Mouse (Mus musculus): Measurements from ENCODE around the gene Olfr517.

Olfr517 gene

DNA sequence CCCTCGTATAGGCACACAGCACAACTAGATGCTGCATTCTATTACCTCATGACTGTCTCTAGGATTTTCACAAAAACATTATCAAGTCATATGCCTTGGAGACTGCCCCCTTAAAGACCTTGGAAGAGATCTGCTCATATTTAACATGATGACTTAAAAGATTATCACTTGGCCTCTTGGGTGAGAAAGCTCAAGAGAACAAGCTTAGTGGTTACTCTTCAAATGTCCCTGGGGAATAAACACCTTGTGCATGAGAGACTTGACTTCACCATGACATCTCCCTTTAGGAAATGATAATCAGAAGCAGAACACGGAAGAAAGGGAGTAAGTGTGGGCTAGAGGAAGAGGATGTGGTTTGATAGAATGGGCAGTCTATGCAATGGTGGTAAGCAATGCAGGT lies at the start of gene Olfr517:
Gene Olfr517 (minus strand): TSS at position 101 of the 400 bp plus-strand sequence.
- no peak for DNase-seq (ENCODE audit: extremely low spot score, low spot score)

DNA sequence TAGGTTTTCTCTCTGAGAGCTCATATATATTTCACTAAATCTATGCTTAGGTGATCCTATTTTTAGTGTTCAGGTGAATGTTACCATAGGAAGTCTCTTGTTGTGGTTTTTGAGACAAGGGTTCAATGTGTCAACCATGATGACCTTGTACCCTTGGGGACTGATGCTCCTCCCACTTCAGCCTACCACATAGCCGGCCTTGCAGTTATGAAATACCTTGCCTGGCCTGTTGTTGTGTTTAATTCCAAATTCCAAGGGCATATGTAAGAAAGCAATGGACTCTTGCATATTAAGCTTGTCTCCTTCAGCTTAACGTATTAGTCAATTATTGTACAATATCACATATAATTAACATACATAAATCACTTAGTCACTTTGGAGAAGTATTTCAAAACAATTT lies 31.8 kb upstream of the Olfr517 start:
- no peak for DNase-seq (ENCODE audit: extremely low spot score, low spot score)

DNA sequence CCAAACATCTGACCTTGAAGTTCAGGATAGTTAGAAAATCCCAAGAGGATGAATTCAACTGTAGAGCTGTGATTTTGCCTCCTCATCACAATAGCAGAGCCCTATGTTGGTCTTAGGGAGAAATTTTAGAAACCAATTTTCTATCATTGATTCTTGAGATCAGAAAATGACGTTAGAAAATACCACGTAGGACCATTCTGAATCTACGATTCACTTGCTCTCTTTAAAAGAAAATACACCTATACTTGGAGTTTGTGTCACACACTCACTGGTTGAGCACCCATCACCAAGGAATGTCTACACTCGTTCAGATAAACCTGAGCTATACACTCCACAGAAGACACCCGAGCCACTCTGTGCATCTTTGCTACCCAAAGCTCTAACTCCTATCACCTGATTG lies 22.1 kb upstream of the Olfr517 start, which contains the start of gene Olfr519:
Gene Olfr519 (minus strand): TSS at position 101 of the 400 bp plus-strand sequence.
- DNase-seq (ENCODE audit: extremely low spot score, low spot score) = no peak

DNA sequence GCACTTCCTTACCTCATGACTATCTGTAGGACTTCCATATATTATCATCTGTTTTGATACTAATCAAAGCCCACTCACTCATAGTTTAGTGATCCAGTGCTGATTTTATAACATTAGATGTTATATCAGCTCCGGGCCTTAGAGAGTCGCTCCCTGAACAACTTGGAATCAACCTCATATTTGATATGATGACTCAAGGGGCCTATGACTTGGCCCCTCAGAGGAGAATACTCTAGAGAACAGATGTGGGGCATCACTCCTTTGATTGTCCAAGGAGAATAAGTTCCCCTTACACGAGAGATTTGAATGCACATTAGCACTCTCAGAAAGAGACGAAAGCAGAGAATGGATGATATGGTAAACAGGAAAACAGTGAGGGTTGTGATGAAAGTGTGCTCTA lies 12.7 kb upstream of the Olfr517 start, which contains the start of gene Olfr518:
Gene Olfr518 (minus strand): TSS at position 101 of the 400 bp plus-strand sequence.
- DNase-seq (ENCODE audit: extremely low spot score, low spot score) = no peak

DNA sequence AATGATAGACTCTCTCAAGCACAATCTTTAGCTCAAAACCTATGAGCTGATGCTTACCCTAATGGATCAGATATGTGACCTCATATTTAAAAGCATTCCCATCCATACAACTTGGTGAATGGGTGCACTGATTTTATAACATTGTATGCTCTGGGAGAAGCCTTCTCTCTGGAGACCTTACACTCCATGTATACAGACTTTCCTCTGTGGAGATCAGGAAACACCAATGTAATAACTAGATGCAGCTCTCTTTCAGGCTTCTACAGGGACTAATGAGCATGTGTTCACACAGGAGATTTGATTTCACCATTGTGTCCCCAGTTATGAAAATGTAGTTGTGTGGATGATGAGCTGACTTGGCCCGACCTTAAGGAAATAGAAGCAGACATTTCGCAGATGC lies 21.8 kb downstream of the Olfr517 start, which contains the start of gene Olfr516:
Gene Olfr516 (minus strand): TSS at position 101 of the 400 bp plus-strand sequence.
- DNase-seq (ENCODE audit: extremely low spot score, low spot score) = no peak

DNA sequence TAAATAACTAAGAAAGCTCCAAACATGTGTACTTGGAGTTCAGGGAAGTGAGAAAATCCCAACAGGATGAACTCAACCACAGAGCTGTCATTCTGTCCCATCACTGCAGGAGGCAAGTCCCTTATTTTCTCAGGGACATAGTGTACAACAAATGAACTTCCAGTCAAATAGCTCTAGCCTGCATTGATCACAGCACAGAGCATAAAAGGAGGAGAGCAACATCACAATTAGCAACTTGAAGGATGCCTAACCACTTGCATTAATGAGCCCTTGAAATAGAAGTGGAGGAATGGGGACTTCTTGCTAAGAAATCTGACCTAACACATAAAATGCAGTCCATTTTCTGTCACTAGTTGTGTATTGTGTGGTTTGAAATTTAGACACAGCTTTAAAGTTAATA lies 46.3 kb downstream of the Olfr517 start, which contains the start of gene Olfr514:
Gene Olfr514 (minus strand): TSS at position 101 of the 400 bp plus-strand sequence.
- DNase-seq (ENCODE audit: extremely low spot score, low spot score) = no peak

Data from neural tube, embryonic 10.5 days (tissue).